Mouse (Mus musculus): ENCODE data around the gene Sapcd1. TPM values are rescaled to one million over a fixed set of nuclear protein-coding genes. Genes with fewer than 3 reads are reported as not detected.
"Not testable (repeated sequence)": the region's sequence is repeated elsewhere in the genome, so short reads cannot be mapped to it uniquely, and the experiment has no call there.

Sapcd1 gene
- polyA plus RNA-seq, 1 experiment = not detected

DNA sequence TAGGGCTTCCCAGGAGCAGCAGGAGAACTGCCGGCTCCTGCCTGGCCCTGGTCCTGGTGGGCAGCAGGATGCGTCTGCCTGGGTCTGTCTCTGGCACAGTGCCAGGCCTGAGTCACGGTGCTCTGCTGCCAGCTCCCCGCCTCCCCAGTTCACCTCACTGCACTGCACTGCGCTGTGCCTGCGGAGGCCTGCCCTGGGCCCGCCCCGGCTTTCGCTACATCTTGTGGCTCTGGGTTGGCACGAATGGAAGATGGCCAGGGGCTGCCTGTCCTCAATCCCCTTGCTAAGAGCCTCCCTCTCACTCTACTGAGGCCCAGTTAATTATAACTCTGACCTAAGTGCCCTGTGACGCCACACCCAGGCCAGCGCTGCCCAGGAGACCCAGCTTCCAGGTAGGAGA is 11.4 kb downstream of the Sapcd1 start, which contains the start of gene Vwa7:
Gene Vwa7, plus strand, starts transcription at position 204 of the 400 bp plus-strand sequence.
- Histone ChIP-seq H3K27ac (ENCODE audit: insufficient read depth, low read length) (no peak within 1 kb of the TSS), H3K4me3 (ENCODE audit: insufficient read depth, low read length) (no peak within 1 kb of the TSS)
- TF ChIP-seq POLR2A (IDR thresholded peaks at IDR 0.05; ENCODE audit: low read depth, low read length) (no peak), CTCF (IDR thresholded peaks at IDR 0.05; ENCODE audit: borderline replicate concordance, insufficient read depth, low read length) (no peak)

GRCm38 (mm10) chr17:35015296-35015695 is 12.5 kb downstream of the Sapcd1 start:
- TF ChIP-seq CTCF (IDR thresholded peaks at IDR 0.05; ENCODE audit: borderline replicate concordance, insufficient read depth, low read length) (no peak), POLR2A (IDR thresholded peaks at IDR 0.05; ENCODE audit: low read depth, low read length) (no peak)
- no peak overlapping the region for H3K27ac ChIP-seq (ENCODE audit: insufficient read depth, low read length)
- H3K4me1 ChIP-seq (ENCODE audit: control insufficient read depth, insufficient read depth, low read length) = no peaks in the 10 kb centered on the region
- no peak overlapping the region for H3K4me3 ChIP-seq (ENCODE audit: insufficient read depth, low read length)

More for the DNA sequence above, 11.4 kb downstream of the Sapcd1 start, which contains the start of gene Vwa7:
- no peaks in the 10 kb centered on the region for H3K4me1 ChIP-seq (ENCODE audit: control insufficient read depth, insufficient read depth, low read length)

DNA sequence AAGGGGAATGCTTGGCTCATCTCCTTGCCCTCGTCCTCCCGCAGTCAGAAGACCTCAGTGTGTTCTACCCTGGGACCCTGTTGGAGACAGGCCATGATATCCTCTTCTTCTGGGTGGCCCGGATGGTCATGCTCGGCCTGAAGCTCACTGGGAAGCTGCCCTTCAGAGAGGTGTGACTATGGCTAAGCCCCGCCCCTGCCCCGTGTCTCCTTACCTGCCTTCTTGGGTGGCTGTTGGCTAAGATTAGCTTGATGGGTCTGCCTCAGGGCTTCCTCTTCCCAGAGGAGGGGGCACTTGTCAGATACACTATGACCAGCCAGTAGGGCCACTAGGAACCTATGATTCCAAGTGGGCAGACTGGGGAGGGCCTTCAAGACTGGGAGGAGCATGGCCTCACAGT is 14.6 kb downstream of the Sapcd1 start:
- H3K4me3 ChIP-seq (ENCODE audit: insufficient read depth, low read length) = no peak overlapping the region
- H3K4me1 ChIP-seq (ENCODE audit: control insufficient read depth, insufficient read depth, low read length) = no peaks in the 10 kb centered on the region
- TF ChIP-seq CTCF (IDR thresholded peaks at IDR 0.05; ENCODE audit: borderline replicate concordance, insufficient read depth, low read length) (no peak), POLR2A (IDR thresholded peaks at IDR 0.05; ENCODE audit: low read depth, low read length) (no peak)
- H3K27ac ChIP-seq (ENCODE audit: insufficient read depth, low read length) = no peak overlapping the region

DNA sequence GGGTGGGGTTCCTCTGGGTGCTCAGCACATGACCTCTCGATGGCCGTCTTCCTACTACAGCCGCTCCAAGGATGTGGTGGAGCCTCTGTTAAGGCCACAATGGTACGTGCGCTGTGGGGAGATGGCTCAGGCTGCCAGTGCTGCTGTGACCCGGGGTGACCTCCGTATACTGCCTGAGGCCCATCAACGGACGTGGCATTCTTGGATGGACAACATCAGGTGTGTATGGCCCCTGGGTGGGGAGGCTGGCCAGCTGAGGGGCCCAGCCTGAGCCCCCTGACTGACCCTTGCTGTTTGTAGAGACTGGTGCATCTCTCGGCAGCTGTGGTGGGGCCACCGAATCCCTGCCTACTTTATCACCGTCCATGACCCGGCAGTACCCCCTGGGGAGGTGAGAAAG is 15.4 kb downstream of the Sapcd1 start:
- no peak overlapping the region for H3K4me3 ChIP-seq (ENCODE audit: insufficient read depth, low read length)
- TF ChIP-seq POLR2A (IDR thresholded peaks at IDR 0.05; ENCODE audit: low read depth, low read length) (no peak), CTCF (IDR thresholded peaks at IDR 0.05; ENCODE audit: borderline replicate concordance, insufficient read depth, low read length) (no peak)
- no peak overlapping the region for H3K27ac ChIP-seq (ENCODE audit: insufficient read depth, low read length)
- H3K4me1 ChIP-seq (ENCODE audit: control insufficient read depth, insufficient read depth, low read length) = no peaks in the 10 kb centered on the region

- Histone ChIP-seq H3K27ac (ENCODE audit: insufficient read depth, low read length) (no peak overlapping the region), H3K4me1 (ENCODE audit: control insufficient read depth, insufficient read depth, low read length) (no peaks in the 10 kb centered on the region), H3K4me3 (ENCODE audit: insufficient read depth, low read length) (no peak overlapping the region)
- TF ChIP-seq CTCF (IDR thresholded peaks at IDR 0.05; ENCODE audit: borderline replicate concordance, insufficient read depth, low read length) (no peak), POLR2A (IDR thresholded peaks at IDR 0.05; ENCODE audit: low read depth, low read length) (no peak)
Observed at GRCm38 (mm10) chr17:35011440-35011839, 16.4 kb downstream of the Sapcd1 start.

DNA sequence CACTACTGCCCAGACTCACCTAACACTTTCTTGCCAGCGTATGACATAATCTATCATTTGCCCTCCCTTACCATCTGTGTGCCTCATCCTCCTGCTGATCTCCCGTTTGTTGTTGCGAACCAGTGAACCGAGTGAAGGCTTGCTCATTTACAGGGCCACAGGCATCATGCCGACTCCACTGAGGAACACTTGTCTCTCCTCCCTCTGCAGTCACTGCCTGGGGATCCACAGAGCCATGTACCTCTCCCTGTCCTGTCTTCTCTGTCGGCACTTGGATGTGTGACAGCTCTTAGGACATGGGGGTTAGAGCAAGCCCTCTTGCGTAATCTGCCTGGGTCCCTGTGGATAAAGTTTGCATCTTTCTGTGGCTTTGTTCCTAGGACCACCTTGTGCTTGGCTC is 18.2 kb downstream of the Sapcd1 start:
- Histone ChIP-seq H3K27ac (ENCODE audit: insufficient read depth, low read length) (no peak overlapping the region), H3K4me3 (ENCODE audit: insufficient read depth, low read length) (no peak overlapping the region), H3K4me1 (ENCODE audit: control insufficient read depth, insufficient read depth, low read length) (no peaks in the 10 kb centered on the region)
- TF ChIP-seq POLR2A (IDR thresholded peaks at IDR 0.05; ENCODE audit: low read depth, low read length) = no peak
- TF ChIP-seq CTCF (IDR thresholded peaks at IDR 0.05; ENCODE audit: borderline replicate concordance, insufficient read depth, low read length) = no peak

GRCm38 (mm10) chr17:35007387-35007991 is 20.3 kb downstream of the Sapcd1 start:
- no peak overlapping the region for H3K4me3 ChIP-seq (ENCODE audit: insufficient read depth, low read length)
- H3K4me1 ChIP-seq (ENCODE audit: control insufficient read depth, insufficient read depth, low read length) = no peaks in the 10 kb centered on the region; the same call in 1 of the 2 replicates
- TF ChIP-seq POLR2A (IDR thresholded peaks at IDR 0.05; ENCODE audit: low read depth, low read length) (no peak), CTCF (IDR thresholded peaks at IDR 0.05; ENCODE audit: borderline replicate concordance, insufficient read depth, low read length) (no peak)
- H3K27ac ChIP-seq (ENCODE audit: insufficient read depth, low read length) = no peak overlapping the region

DNA sequence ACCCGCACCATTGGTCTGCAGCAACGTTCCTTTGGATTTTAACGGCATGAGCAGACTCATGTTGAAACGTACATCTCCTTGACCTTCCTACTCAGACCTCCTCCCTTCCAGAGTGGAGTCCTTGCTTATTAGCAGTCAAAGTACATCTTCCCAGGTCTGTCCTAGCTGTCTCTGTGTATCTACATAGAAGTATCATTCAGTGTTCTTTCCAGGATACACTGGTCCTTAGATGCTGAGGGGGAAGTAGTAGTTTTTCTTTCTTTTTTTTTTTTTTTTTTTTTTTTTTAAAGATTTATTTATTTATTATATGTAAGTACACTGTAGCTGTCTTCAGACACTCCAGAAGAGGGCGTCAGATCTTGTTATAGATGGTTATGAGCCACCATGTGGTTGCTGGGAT is 21.9 kb downstream of the Sapcd1 start:
- not testable (repeated sequence) for H3K4me3 ChIP-seq (ENCODE audit: insufficient read depth, low read length); H3K27ac ChIP-seq (ENCODE audit: insufficient read depth, low read length)

DNA sequence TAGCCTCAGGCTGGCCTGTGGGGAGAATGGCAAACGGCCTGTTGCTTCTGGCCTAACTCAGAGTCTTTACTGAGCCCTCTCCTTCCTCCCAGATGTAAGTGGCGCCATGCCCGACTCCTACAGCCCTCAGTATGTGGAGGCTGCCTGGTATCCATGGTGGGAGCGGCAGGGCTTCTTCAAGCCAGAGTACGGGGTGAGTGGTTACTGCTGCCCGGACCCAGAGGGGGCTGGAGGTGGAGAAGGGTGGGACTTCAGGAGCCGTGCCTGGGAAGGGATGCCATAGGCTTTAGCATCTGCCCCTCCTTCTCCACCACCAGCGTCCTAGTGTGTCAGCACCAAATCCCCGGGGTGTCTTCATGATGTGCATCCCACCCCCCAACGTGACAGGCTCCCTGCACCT is 22.7 kb downstream of the Sapcd1 start:
- no peak overlapping the region for H3K27ac ChIP-seq (ENCODE audit: insufficient read depth, low read length)
- H3K4me3 ChIP-seq (ENCODE audit: insufficient read depth, low read length) = no peak overlapping the region
- no peaks in the 10 kb centered on the region; the same call in 1 of the 2 replicates for H3K4me1 ChIP-seq (ENCODE audit: control insufficient read depth, insufficient read depth, low read length)
- TF ChIP-seq POLR2A (IDR thresholded peaks at IDR 0.05; ENCODE audit: low read depth, low read length) = no peak
- no peak for TF ChIP-seq CTCF (IDR thresholded peaks at IDR 0.05; ENCODE audit: borderline replicate concordance, insufficient read depth, low read length)

More for the DNA sequence above, 21.9 kb downstream of the Sapcd1 start:
- not testable (repeated sequence) for H3K4me1 ChIP-seq (ENCODE audit: control insufficient read depth, insufficient read depth, low read length)

- H3K4me3 ChIP-seq (ENCODE audit: insufficient read depth, low read length) = no peak overlapping the region
- TF ChIP-seq CTCF (IDR thresholded peaks at IDR 0.05; ENCODE audit: borderline replicate concordance, insufficient read depth, low read length) (no peak), POLR2A (IDR thresholded peaks at IDR 0.05; ENCODE audit: low read depth, low read length) (no peak)
- no peak overlapping the region for H3K27ac ChIP-seq (ENCODE audit: insufficient read depth, low read length)
- H3K4me1 ChIP-seq (ENCODE audit: control insufficient read depth, insufficient read depth, low read length) = peaks cover 2% of the 10 kb centered on the region; the same call in 1 of the 2 replicates
Observed at GRCm38 (mm10) chr17:35004075-35004717, 23.6 kb downstream of the Sapcd1 start.
